Comparison of ENCODE assay signal across 23 mouse cellular contexts in genomic region chr10:25213716-25214115, GRCm38 (mm10).
DNase-seq lines count a peak whose midpoint lies in the region; ATAC-seq and TF ChIP-seq lines count a peak whose summit lies in the region.
"Had no signal": no experiment of that assay in that cellular context is flagged by ENCODE, and none has a peak within 500 bp of the region (broad histone marks: within the 10 kb centered on the region; RNA-seq: fewer than 3 reads in every experiment).

No protein-coding gene starts in this region.

- CTCF ChIA-PET in Patski (lab: Charles Lee), result interaction anchor here (0.9 to 1.8 kb wide), 2 partner anchors 25 to 269 kb away, joined by 3 read pairs; no protein-coding TSS in a partner anchor

- POLR2A ChIA-PET in Patski (lab: Charles Lee), result interaction anchor here (0.7 kb wide), 2 partner anchors 43 to 1172 kb away, joined by 3 read pairs; no protein-coding TSS in a partner anchor

- H3K4me3 ChIP-seq in lung, adult 2 months (replicated peaks; ENCODE audit: extremely low read depth, low read depth, low read length), result no peak overlapping the region
- H3K4me3 ChIP-seq in embryonic facial prominence, embryonic 10.5 days, result no peak overlapping the region
- H3K4me3 ChIP-seq: embryonic facial prominence, embryonic 12.5 days; embryonic facial prominence, embryonic 15.5 days; forebrain, embryonic 12.5 days; forebrain, embryonic 15.5 days; heart, adult 2 months; hindbrain, embryonic 12.5 days; hindbrain, embryonic 15.5 days had no signal

- WGBS in lung, adult 2 months, result 38% methylated on average over 4 of the region's 4 CpGs
- 79% methylated on average over 4 of the region's 4 CpGs for WGBS in embryonic facial prominence, embryonic 10.5 days

- H3K9me3 ChIP-seq in embryonic facial prominence, embryonic 10.5 days, result no peaks in the 10 kb centered on the region
- H3K9me3 ChIP-seq: embryonic facial prominence, embryonic 12.5 days; embryonic facial prominence, embryonic 15.5 days; forebrain, embryonic 12.5 days; forebrain, embryonic 15.5 days; G1E; hindbrain, embryonic 12.5 days; hindbrain, embryonic 15.5 days had no signal

- no peaks in the 10 kb centered on the region for H3K4me1 ChIP-seq in lung, adult 2 months (ENCODE audit: control insufficient read depth, insufficient read depth, low read length)
- peaks cover 2% of the 10 kb centered on the region for H3K4me1 ChIP-seq in embryonic facial prominence, embryonic 10.5 days
- H3K4me1 ChIP-seq: embryonic facial prominence, embryonic 12.5 days; embryonic facial prominence, embryonic 15.5 days; forebrain, embryonic 12.5 days; forebrain, embryonic 15.5 days; hindbrain, embryonic 12.5 days had no signal

- H3K27me3 ChIP-seq in Patski, result no peaks in the 10 kb centered on the region
- no peaks in the 10 kb centered on the region for H3K27me3 ChIP-seq in embryonic facial prominence, embryonic 10.5 days (replicated peaks; ENCODE audit: low read depth, poor library complexity, severe bottlenecking)
- H3K27me3 ChIP-seq: CH12.LX; embryonic facial prominence, embryonic 12.5 days; embryonic facial prominence, embryonic 15.5 days; forebrain, embryonic 12.5 days; forebrain, embryonic 15.5 days; hindbrain, embryonic 12.5 days; hindbrain, embryonic 15.5 days had no signal

- no peaks in the 10 kb centered on the region for H3K36me3 ChIP-seq in embryonic facial prominence, embryonic 10.5 days (replicated peaks)
- H3K36me3 ChIP-seq: embryonic facial prominence, embryonic 12.5 days; embryonic facial prominence, embryonic 15.5 days; forebrain, embryonic 12.5 days; forebrain, embryonic 15.5 days; G1E; hindbrain, embryonic 12.5 days; hindbrain, embryonic 15.5 days had no signal

- no peak for TF ChIP-seq POLR2A in lung, adult 2 months (IDR thresholded peaks at IDR 0.05; ENCODE audit: borderline replicate concordance, extremely low read depth, low read depth, low read length)

- DNase-seq in lung, postnatal 25 days (ENCODE audit: low spot score), result peak; percentile 25
- no peak for DNase-seq in lung, adult 2 months
- DNase-seq in 416B (ENCODE audit: low read depth) (peak; percentile 47), Patski (ENCODE audit: low read depth, low spot score) (peak; percentile 24)
- DNase-seq in embryonic facial prominence, embryonic 10.5 days (ENCODE audit: low spot score), result no peak
- DNase-seq in layer of hippocampus, adult 9-11 months, result no peak
- DNase-seq: adrenal gland, adult 8-10 months; adrenal gland, postnatal 25 days; B cell, adult 2 months; cerebellum, adult 18-20 months; cerebellum, adult 9-10 months; cerebellum, postnatal 14 days; gastrocnemius, postnatal 25 days; heart, adult 2 months had no signal

- no peak for TF ChIP-seq CTCF in lung, adult 2 months (IDR thresholded peaks at IDR 0.05; ENCODE audit: insufficient read depth, low read length)
- TF ChIP-seq CTCF in Patski (IDR thresholded peaks at IDR 0.05), result no peak

- ATAC-seq in Patski, result no peak
- ATAC-seq: activated CD4-positive, CD25-positive, alpha-beta regulatory T cell, adult 4 months; forebrain, embryonic 15.5 days had no signal

- H3K27ac ChIP-seq in embryonic facial prominence, embryonic 10.5 days (replicated peaks), result no peak overlapping the region
- H3K27ac ChIP-seq: embryonic facial prominence, embryonic 12.5 days; embryonic facial prominence, embryonic 15.5 days; forebrain, embryonic 12.5 days; forebrain, embryonic 15.5 days; heart, adult 2 months; hindbrain, embryonic 12.5 days; hindbrain, embryonic 15.5 days had no signal

- in situ Hi-C loops in Patski (cut with MboI; ENCODE audit: low pct_unique_long_range_greater_than_20kb), result loop anchor here (25.0 kb wide), 1 partner anchor 576 kb away; no protein-coding TSS in a partner anchor

Comparison
In these comparisons a context has a peak if more than half of its experiments do, and no peak if none do; other contexts are left out.
1. DNase-seq: peak in lung, postnatal 25 days (single experiment), 416B (single experiment) and Patski (single experiment); none in lung, adult 2 months (single experiment), embryonic facial prominence, embryonic 10.5 days (single experiment) and layer of hippocampus, adult 9-11 months (single experiment).